Mouse (Mus musculus) liver, adult 2 months (tissue): ENCODE data around the gene Cd300lg. TPM values are rescaled to one million over a fixed set of nuclear protein-coding genes. Genes with fewer than 3 reads are reported as not detected.

ENCODE experiments used
- DNase-seq: peaks from one replicate; pipeline ENCODE4 v3.0.0-alpha.2; 2011; ENCODE audit warnings: low read depth, low spot score; ENCODE audit errors: extremely low read depth
- H3K27ac ChIP-seq: fragments of 200-500 bp; replicated peaks from 2 replicates; pipeline ENCODE4 v1.5.1; 2012; ENCODE audit warnings: low read depth, mild to moderate bottlenecking, control low read depth, inconsistent platforms, low read length; ENCODE audit not compliant: insufficient read depth
- H3K27me3 ChIP-seq: fragments of 200-500 bp; 2 replicates; pipeline ENCODE4 v1.6.1; 2012; ENCODE audit warnings: mild to moderate bottlenecking, moderate library complexity, low read length, inconsistent platforms; ENCODE audit not compliant: control insufficient read depth, insufficient read depth
- H3K36me3 ChIP-seq: fragments of 200-500 bp; 2 replicates; pipeline ENCODE4 v1.6.1; 2012; ENCODE audit warnings: low read length, inconsistent platforms; ENCODE audit not compliant: control insufficient read depth, insufficient read depth
- H3K4me1 ChIP-seq: fragments of 200-500 bp; 2 replicates; pipeline ENCODE4 v1.6.1; 2011; ENCODE audit warnings: low read length; ENCODE audit not compliant: control insufficient read depth, insufficient read depth
- H3K4me3 ChIP-seq: fragments of 200-500 bp; 2 replicates; pipeline ENCODE4 v1.5.1; 2011; ENCODE audit warnings: low read depth, mild to moderate bottlenecking, control low read depth, low read length, moderate library complexity; ENCODE audit not compliant: insufficient read depth
- H3K79me2 ChIP-seq: fragments of 200-500 bp; 2 replicates; pipeline ENCODE4 v1.6.1; 2012; ENCODE audit warnings: inconsistent platforms, mild to moderate bottlenecking, low read length, moderate library complexity; ENCODE audit not compliant: control insufficient read depth, insufficient read depth
- H3K9ac ChIP-seq: fragments of 200-500 bp; 2 replicates; pipeline ENCODE4 v1.6.1; 2012; ENCODE audit warnings: low read depth, mild to moderate bottlenecking, control low read depth, inconsistent platforms, low read length
- CTCF ChIP-seq: fragments of 200-500 bp; IDR thresholded peaks from 2 replicates; pipeline ENCODE4 v1.5.1; 2011; ENCODE audit warnings: low read depth, low read length, control low read depth
- POLR2A ChIP-seq: fragments of 200-500 bp; IDR thresholded peaks from 2 replicates; pipeline ENCODE4 v1.6.1; 2011; ENCODE audit warnings: low read length, control low read depth; ENCODE audit not compliant: insufficient read depth; ENCODE audit errors: extremely low read depth
- WGBS: fragments of 180-500 bp; shearing (Covaris S2); methylation state at CpG from one replicate; pipeline ENCODE4 v1.1.7; 2018; 5-methylcytosine and 5-hydroxymethylcytosine counted together
- polyA plus RNA-seq: library from polyadenylated mRNA; depleted of rRNA; stranded (reverse); fragments of >200 nt; gene quantifications from 2 replicates; pipeline ENCODE4 v1.2.3, GENCODE M21; 2012
- total RNA-seq: library from RNA; depleted of rRNA; stranded (reverse); fragments of >200 nt; gene quantifications from 2 replicates; pipeline ENCODE4 v1.2.3, GENCODE M21; 2014

Cd300lg gene
- total and polyA plus RNA-seq, 2 experiments: 8.4 to 13.3 TPM

GRCm38 (mm10) chr11:102086331-102086730 is 45.0 kb downstream of the Cd300lg start:
- Histone ChIP-seq H3K4me1 (peaks cover 8% of the 10 kb centered on the region), H3K9ac (no peak overlapping the region), H3K27ac (no peak overlapping the region), H3K79me2 (no peaks in the 10 kb centered on the region), H3K36me3 (no peaks in the 10 kb centered on the region), H3K4me3 (no peak overlapping the region), H3K27me3 (no peaks in the 10 kb centered on the region)
- DNase-seq: no peak
- 57% methylated on average over 3 of the region's 3 CpGs for WGBS
- TF ChIP-seq CTCF: no peak
- TF ChIP-seq POLR2A: no peak

GRCm38 (mm10) chr11:102087081-102087751 is 45.9 kb downstream of the Cd300lg start:
- no peaks in the 10 kb centered on the region for H3K27me3 ChIP-seq
- DNase-seq: no peak
- H3K27ac ChIP-seq: no peak overlapping the region
- no peak for TF ChIP-seq POLR2A
- no peak for TF ChIP-seq CTCF
- H3K79me2 ChIP-seq: no peaks in the 10 kb centered on the region
- H3K9ac ChIP-seq: peak overlapping the region; percentile 19
- 5% methylated on average over 39 of the region's 39 CpGs for WGBS
- H3K4me1 ChIP-seq: peaks cover 8% of the 10 kb centered on the region
- no peaks in the 10 kb centered on the region for H3K36me3 ChIP-seq
- peak overlapping the region; percentile 74 for H3K4me3 ChIP-seq

GRCm38 (mm10) chr11:102087931-102088898 is 46.9 kb downstream of the Cd300lg start, which contains the start of gene Mpp2:
Gene Mpp2, minus strand, starts transcription at chr11:102088515.
- TF ChIP-seq CTCF: no peak
- no peak for TF ChIP-seq POLR2A
- no peaks in the 10 kb centered on the region for H3K79me2 ChIP-seq
- under 1% methylated on average over 49 of the region's 49 CpGs for WGBS
- peak within 1 kb of the TSS; percentile 55 for H3K9ac ChIP-seq
- H3K36me3 ChIP-seq: no peaks in the 10 kb centered on the region
- no peak within 1 kb of the TSS for H3K27ac ChIP-seq
- peak within 1 kb of the TSS; percentile 74 for H3K4me3 ChIP-seq
- H3K27me3 ChIP-seq: no peaks in the 10 kb centered on the region
- DNase-seq: peak; percentile 57
- peaks cover 8% of the 10 kb centered on the region for H3K4me1 ChIP-seq

GRCm38 (mm10) chr11:102089088-102089808 is 47.9 kb downstream of the Cd300lg start:
- Histone ChIP-seq H3K27ac (no peak overlapping the region), H3K27me3 (no peaks in the 10 kb centered on the region), H3K79me2 (no peaks in the 10 kb centered on the region), H3K4me3 (0 out of 2 replicates have a peak overlapping the region, but pooled peaks have one; percentile 5), H3K9ac (no peak overlapping the region), H3K4me1 (peaks cover 8% of the 10 kb centered on the region), H3K36me3 (no peaks in the 10 kb centered on the region)
- DNase-seq: peak; percentile 47
- 4% methylated on average over 20 of the region's 20 CpGs for WGBS
- no peak for TF ChIP-seq POLR2A
- TF ChIP-seq CTCF: peak; percentile 62

- TF ChIP-seq POLR2A (no peak), CTCF (no peak)
- no peak for DNase-seq
- no peaks in the 10 kb centered on the region for H3K27me3 ChIP-seq
- no peak overlapping the region for H3K9ac ChIP-seq
- 91% methylated on average over 3 of the region's 3 CpGs for WGBS
- H3K4me3 ChIP-seq: no peak overlapping the region
- H3K4me1 ChIP-seq: 0 out of 2 replicates have a peak, but pooled peaks cover 3% of the 10 kb centered on the region
- no peak overlapping the region for H3K27ac ChIP-seq
- H3K79me2 ChIP-seq: no peaks in the 10 kb centered on the region
- no peaks in the 10 kb centered on the region for H3K36me3 ChIP-seq
Observed at GRCm38 (mm10) chr11:102095676-102096075, 54.4 kb downstream of the Cd300lg start.
